Mouse (Mus musculus): ENCODE data around the gene Mapk12. TPM values are rescaled to one million over a fixed set of nuclear protein-coding genes. Genes with fewer than 3 reads are reported as not detected.

Mapk12 gene
- total RNA-seq, 2 experiments from 2014 or later: 4.1 to 5.0 TPM

- no peak for DNase-seq
- intact Hi-C loops (cut with DNase I): no loop called here
Measured at GRCm38 (mm10) chr15:89141443-89141842, 940 bp upstream of the Mapk12 start.

DNA sequence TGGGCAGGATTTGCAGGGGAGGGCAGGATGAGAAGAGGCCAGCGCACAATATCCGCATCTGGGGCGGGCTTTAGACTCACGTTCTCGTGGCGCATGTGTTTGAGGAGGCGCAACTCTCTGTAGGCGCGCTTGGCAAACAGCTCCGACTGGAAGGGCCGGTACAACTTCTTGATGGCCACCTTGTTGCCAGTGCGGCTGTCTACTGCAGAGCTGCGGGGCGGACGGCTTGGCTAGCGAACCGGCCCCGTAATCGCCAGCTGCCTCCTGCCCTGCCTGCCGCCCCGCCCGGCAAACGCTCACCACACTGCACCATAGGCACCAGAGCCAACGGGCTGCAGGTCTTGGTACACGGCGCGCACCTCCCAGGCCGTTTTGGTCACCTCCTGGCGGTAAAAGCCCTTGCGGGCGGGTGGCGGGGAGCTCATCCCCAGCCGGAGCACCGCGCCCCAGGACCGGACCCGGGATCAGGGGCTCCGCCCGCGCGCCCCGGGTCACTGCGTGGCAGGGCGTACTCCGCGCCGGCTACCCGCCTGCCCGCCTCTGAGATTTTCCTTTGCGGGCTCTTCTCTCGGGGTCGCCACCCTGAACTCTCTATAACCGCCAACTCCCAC lies 350 bp downstream of the Mapk12 start:
- DNase-seq: no peak
- intact Hi-C loops (cut with DNase I): no loop called here

DNA sequence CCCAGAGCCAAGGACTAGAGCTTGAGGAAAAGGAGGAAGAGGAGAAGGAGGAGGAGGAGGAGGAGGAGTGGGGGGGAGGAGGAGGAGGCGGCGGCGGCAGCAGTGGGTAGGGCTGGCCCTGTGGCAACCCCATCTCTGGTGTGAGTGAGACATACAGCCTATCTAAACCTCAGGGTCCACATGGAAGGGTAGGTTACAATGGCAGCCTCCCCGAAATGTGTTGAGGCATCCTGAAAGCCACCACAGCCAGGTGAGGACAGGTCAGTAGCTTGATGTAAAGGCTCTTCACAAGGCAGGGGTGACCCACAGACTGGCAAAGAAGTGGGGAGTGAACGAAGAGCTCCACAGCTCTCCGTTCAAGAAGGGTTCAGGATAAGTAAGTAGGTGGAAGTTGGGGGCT lies 2.0 kb downstream of the Mapk12 start:
- intact Hi-C loops (cut with DNase I): no loop called here
- no peak for DNase-seq

DNA sequence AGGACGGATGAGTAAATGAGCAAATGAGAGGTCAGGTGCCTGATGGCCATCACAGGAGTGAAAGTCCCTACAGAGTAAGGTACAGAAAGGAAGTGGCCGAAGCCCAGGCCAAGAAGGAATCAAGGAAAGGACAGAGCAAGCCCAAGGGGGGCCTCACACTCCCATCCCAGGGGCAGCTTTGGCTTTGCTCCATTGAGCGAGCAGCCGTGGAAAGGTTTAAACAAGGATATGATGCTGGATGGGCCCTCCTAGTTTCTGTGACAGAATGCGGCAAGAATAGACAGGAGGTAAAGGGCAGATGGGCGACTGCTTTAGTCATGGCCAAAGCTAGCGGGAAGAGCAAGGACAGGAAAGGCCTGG lies 2.5 kb downstream of the Mapk12 start:
- no peak for DNase-seq
- intact Hi-C loops (cut with DNase I): no loop called here

DNA sequence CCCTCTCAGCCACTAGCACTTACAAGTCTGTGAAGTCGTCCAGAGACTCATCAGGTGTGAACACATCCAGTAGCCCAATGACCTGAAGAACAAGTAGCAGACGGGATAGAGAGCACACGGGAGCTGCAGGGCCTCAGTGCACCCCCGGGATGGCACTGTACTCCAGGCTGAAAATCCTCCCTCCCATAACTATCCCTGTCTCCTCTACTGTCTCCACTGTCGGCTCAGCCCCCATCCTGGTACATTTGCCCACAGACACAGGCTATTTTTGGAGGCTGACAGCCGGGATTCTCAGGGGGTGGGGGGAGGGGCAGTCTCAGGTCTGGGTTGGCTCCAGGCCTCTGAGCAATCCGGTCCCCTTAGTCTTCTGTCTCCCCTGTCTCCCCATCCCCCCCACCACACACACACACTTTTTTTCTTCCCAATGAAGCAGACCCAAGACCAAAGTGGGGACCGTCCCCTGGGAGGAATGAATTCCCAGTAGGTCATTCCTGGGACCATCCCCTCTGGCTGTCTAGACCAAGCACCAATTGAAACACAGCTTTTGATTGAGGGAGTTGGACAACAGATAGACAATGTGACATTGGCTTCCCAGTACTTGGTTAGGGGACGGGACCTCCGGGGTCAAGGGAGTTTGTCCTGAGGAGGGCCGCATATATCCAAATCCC lies 3.0 kb downstream of the Mapk12 start:
- no peak for DNase-seq

DNA sequence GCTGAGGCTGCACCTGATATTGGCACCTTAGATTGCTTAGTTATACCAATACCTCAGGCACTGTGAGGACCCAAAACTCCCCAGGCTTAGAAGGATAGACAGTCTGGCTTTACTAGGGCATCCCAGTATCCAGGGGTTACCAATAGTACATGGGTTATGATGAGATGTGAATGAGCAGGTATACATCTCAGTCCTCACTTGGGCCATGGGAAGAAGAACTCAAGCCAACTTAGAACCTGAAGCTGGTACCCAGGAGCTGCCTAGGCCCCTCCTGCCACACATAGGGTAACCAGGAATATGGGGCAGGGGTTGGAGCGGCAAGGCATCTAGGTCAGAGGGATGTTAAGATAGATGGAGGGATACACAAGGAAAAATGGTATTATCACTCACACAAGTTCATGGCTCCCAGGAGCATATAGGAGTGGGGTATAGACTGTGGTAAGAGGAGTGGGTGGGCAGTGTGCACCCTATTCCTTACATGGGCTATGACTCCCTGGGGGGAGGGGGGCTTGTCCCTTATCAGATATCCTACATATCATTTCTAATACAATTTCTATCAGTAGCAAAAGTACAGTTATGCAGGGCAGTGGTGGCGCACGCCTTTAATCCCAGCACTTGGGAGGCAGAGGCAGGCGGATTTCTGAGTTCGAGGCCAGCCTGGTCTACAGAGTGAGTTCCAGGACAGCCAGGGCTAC lies 3.9 kb downstream of the Mapk12 start:
- no peak for DNase-seq
- intact Hi-C loops (cut with DNase I): no loop called here

More for the DNA sequence above, 3.0 kb downstream of the Mapk12 start:
- intact Hi-C loops (cut with DNase I): no loop called here

GRCm38 (mm10) chr15:89131316-89131715 lies 9.2 kb downstream of the Mapk12 start:
- no peak for DNase-seq
- intact Hi-C loops (cut with DNase I): no loop called here

DNA sequence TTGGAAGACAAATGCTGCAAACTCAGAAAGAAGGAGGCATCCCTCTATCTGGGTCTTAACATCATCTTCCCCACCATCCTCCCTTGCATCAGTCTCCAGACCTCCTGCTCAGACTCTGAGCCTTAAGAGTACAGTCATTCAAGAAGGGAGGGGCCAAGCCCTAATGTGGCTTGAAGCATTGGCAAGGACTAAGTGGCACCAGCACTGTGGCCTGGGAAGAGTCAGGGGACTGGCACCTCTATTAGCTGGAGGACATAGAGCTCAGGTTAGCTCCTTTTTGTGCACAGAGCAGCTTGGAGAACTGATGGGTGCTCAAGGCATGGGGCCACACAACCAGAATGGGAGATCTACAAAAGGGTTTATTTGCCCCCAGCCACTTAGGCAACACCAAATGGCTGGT lies 10.3 kb downstream of the Mapk12 start:
- intact Hi-C loops (cut with DNase I): no loop called here
- DNase-seq: no peak

DNA sequence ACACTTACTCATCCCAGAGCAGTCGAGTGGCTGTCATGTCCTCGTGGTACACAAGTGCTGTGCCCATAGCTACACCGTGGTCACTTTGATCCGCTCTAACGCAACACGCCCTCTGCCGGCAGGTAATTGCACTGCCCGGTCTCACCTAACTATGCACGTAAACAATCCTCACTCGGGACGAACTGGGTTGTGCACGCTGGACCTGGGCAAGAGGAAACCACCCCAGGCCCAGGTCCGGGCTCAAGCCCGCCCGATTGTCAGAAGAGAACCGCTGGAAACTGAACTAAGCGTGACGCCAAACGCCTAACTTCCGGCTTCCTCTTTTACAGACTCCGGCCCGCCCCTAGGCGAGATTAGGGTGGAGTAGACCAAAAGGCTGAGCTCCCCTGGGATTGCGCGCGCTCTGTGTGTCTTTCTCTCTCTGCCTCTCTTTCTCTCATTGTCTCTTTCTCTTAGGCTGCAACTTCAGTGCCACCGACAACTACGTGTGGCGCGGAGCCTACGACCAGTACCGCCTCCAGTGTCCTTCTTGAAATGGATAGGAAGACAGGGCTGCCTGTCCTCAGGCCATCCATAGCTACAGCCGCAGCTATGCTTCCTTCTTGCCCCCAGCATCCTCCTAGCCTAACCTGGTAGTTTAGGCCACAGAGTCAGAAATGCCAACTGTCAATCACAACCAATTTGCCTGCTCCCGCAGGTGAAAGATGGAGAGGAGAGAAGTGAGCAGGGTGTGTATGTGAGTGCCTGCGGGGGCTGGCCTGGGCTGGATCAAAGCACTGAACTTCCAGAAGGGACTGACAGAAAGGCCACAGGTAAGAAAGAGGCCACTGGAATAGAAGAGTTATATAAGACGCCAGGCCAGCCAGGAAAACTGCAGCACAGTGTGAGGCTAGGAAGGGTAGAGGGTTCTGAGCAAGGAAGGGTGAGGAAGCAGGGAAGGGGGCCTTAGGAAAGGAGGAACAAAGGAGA lies 11.8 kb downstream of the Mapk12 start, which contains the start of gene Hdac10:
Gene Hdac10 (minus strand): TSS at position 319 of the 969 bp plus-strand sequence.
- intact Hi-C loops (cut with DNase I): loop anchor here (10.0 kb wide), 1 partner anchor 76 kb away; no protein-coding TSS in a partner anchor
- DNase-seq: peak; percentile 87

DNA sequence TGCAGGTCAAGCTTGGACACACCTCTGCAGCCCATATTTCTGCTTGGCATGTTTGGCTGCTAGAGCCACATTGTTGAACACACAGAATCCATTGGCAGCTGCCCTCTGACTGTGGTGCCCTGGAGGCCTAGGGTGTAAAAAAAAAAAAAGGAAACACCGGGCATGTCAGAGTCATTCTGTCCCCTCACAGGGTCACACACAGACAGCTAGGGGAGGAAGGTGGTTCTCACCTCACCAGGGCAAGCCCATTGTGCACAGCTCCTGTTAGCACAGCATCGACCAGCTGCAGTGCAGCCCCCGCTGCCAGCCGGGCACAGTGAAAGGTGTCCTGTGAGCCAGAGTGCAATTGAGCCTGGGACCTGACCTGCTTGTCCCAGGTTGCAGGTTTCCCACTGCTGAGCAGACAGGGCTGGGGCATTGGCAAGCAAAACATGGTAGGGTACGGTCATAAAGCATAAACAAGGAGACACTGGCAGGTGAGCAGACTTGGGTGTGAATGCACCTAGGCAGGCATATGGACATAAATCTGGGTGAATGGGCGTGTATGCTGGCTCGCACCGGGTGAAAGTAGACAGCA lies 13.1 kb downstream of the Mapk12 start:
- intact Hi-C loops (cut with DNase I): loop anchor here (10.0 kb wide), 1 partner anchor 77 kb away; no protein-coding TSS in a partner anchor
- no peak for DNase-seq

DNA sequence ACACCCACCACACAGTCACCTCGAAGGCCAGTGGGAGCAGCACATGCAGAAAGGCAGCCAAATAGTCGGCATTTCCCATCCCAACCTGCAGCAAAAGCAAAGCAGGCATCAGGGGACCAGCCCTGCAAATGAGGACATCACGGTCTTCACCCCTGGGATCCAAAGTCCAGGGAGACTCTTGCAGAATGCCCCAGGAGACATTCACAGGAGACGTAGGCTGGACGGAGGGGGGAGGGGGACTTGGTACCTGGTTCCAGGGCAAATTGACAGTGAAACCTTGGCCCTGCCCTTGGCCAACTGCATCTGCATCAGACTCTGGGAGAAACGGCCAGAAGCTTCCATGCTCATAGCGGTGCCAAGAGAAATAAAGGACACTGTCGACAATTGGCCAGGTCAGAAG lies 13.9 kb downstream of the Mapk12 start:
- intact Hi-C loops (cut with DNase I): loop anchor here (10.0 kb wide), 1 partner anchor 78 kb away; no protein-coding TSS in a partner anchor
- no peak for DNase-seq

- intact Hi-C loops (cut with DNase I): loop anchor here (10.0 kb wide), 1 partner anchor 79 kb away; no protein-coding TSS in a partner anchor
- DNase-seq: no peak
Measured at GRCm38 (mm10) chr15:89125351-89125750, 15.2 kb downstream of the Mapk12 start.

- intact Hi-C loops (cut with DNase I): loop anchor here (10.0 kb wide), 1 partner anchor 80 kb away; no protein-coding TSS in a partner anchor
- DNase-seq: no peak
Measured at GRCm38 (mm10) chr15:89124312-89124711, 16.2 kb downstream of the Mapk12 start.

- intact Hi-C loops (cut with DNase I): loop anchor here (10.0 kb wide), 1 partner anchor 81 kb away; no protein-coding TSS in a partner anchor
Measured at GRCm38 (mm10) chr15:89123595-89123994, 16.9 kb downstream of the Mapk12 start.

DNA sequence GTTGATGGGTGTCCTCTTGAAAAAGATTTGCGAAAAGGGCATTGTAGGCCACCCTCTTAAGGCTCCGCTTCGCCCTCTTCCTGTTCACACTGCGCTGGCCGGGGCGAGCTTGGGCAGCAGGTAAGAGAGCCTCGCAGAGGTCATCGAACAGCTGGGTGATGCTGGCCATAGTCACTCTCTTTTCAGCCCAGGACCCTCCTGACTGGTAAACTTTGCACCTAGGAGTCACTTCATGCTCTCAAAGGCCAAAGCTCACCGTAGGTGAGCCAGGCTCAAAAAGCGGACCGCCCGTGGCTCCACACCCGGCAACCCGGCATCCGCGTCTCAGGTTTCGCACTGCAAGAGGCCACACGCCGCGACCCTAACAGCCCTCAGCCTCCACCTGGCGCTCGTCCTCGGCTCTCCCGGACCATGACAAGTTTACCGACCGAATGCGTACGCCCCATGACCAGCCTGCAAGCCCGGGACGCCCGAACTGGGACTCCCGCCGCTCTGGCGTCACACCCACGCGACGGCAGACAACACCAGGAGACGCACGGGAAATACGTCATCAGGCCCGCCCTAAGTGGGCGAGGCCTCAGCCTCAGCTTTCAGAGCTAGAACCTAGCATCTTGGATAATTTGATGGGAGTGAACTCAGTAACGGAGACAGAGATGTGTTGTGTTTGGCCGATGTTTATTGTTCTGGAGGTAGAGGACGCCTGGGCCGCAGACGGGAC lies 17.7 kb downstream of the Mapk12 start, which contains the start of gene Tubgcp6:
Gene Tubgcp6 (minus strand): TSS at position 464 of the 718 bp plus-strand sequence.
- intact Hi-C loops (cut with DNase I): loop anchor here (10.0 kb wide), 1 partner anchor 82 kb away; no protein-coding TSS in a partner anchor

More at GRCm38 (mm10) chr15:89123595-89123994, 16.9 kb downstream of the Mapk12 start:
- DNase-seq: peak; percentile 62

GRCm38 (mm10) chr15:89118007-89118406 lies 22.5 kb downstream of the Mapk12 start:
- no peak for DNase-seq
- intact Hi-C loops (cut with DNase I): no loop called here

More for the DNA sequence above, 17.7 kb downstream of the Mapk12 start, which contains the start of gene Tubgcp6:
- peak; percentile 95 for DNase-seq

DNA sequence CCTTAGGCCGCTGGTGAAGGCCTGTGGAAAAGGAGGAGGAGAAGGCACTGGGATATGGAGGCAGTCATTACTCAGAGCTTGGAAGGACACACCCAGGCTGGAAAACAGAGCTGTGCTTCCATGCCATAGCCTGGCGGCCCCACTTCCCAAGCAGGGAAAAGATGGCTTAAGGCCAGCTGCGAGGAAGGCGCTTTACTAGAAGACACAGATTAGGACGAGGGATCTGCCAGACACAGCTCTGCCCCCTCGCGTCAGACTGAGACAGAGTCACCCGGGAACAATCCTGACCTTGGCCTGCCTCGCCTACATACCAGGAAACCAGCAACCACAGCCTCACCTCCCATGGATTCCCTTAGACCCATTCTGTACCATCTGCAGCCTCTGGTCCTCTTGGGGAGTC lies 30.4 kb downstream of the Mapk12 start:
- intact Hi-C loops (cut with DNase I): no loop called here
- DNase-seq: no peak

DNA sequence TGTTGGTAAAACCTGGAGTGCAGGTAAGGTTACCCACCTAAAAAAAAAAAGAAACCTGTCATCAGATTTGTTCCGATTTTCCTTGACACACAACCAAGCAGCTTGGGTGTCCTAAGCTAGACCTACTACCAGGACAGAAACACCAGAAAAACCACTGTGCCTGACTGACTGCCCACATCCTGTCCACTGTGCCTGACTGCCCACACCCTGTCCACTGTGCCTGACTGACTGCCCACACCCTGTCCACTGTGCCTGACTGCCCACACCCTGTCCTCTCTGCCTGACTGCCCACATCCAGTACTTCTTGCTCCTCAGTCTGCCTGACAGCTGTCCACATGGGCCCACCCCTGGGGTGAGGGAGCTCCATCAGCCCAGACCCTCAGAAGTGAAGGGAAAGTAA lies 33.5 kb downstream of the Mapk12 start:
- intact Hi-C loops (cut with DNase I): no loop called here
- DNase-seq: no peak

DNA sequence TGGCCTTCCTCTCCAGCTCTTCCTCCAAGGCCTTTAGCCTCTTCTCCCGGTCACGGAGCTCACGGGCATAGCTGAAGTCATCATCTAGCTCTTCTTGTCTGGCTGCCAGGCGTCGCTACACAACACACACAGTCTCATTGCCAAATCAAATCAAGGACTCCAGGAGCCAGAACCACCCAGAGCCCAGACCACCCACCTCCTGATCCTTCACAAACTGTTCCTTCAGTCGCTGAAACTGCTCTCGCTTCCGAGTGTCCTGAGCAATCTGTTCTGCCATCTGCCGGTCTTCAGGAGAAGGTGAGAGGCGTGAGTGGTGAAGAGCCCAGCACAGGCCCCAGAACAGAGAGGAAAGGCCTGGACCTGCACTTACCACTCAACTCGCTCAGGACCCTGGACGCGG lies 34.4 kb downstream of the Mapk12 start:
- intact Hi-C loops (cut with DNase I): no loop called here
- DNase-seq: peak; percentile 43
